Mouse (Mus musculus): ENCODE measurements around the gene Kcnab3.

- TF ChIP-seq POLR2A (IDR thresholded peaks at IDR 0.05; ENCODE audit: insufficient read length, low read depth) = no peak
- TF ChIP-seq CEBPB (IDR thresholded peaks at IDR 0.05; ENCODE audit: insufficient read depth, poor library complexity, severe bottlenecking) = no peak
- TF ChIP-seq TCF12 (IDR thresholded peaks at IDR 0.05; ENCODE audit: insufficient read depth, poor library complexity, severe bottlenecking) = no peak
- no peak for TF ChIP-seq SRF (IDR thresholded peaks at IDR 0.05; ENCODE audit: control insufficient read depth, insufficient read length, low read depth)
Observed at GRCm38 (mm10) chr11:69369990-69370816, 44.1 kb downstream of the Kcnab3 start.

All from myocyte (in vitro differentiated cells).